Mouse (Mus musculus): ENCODE results near the gene Nup160.

DNA sequence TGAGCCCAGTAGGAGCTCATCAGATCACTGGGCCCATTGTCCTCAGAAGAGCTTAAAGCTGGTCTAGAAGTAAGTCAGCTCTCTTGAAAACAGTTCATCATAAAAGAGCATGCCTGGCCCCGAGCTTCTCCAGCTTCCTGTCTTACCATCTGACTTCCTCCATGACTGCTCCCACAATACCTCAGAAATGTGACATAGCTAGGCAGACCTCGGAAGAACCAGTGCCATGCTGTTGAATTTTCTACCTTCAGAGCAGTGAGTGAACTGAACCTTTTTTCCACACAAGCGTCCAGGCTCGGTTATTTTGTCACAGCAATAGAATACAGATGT is 35.3 kb upstream of the Nup160 start:
- no peak for TF ChIP-seq POLR2A (IDR thresholded peaks at IDR 0.05; ENCODE audit: low read depth, low read length)
- TF ChIP-seq CTCF (IDR thresholded peaks at IDR 0.05; ENCODE audit: borderline replicate concordance, insufficient read depth, low read length) = no peak

All from embryonic fibroblast, embryonic 13.5 days (primary cell).